Mouse (Mus musculus) forelimb bud, embryonic 11.5 days (tissue): ENCODE measurements around the gene Gm38655.
A peak's percentile ranks its signal among the peaks of the same experiment; 100 is the strongest.
"Not testable (repeated sequence)": the region's sequence is repeated elsewhere in the genome, so short reads cannot be mapped to it uniquely, and the experiment has no call there.

ENCODE experiments used
- DNase-seq: peaks from one replicate; pipeline ENCODE4 v3.0.0-alpha.2; 2012; ENCODE audit warnings: low read depth, low spot score

The Gm38655 gene

DNA sequence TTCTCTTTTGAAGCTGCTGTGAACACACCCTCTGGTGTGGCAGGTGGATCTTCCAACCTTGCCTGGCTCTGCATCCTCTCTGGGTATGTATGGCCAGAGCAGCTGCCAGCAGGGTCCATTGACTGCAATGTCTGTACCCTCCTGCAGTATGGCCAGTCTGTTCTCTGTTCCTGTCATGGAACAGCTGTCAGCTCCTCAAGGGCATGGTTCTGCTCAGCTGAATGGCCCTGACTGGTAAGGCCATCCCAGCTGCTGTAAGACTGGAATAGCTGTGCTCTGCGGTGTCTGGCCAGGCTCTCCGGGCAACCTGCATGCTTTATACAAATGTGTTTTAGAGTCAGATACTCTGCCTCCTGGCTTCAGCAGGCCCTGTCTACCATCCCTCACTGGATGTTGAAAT is 5.6 kb downstream of the Gm38655 start:
- no peak for DNase-seq

- DNase-seq: no peak
Measured at GRCm38 (mm10) chr17:25165970-25166671, 9.2 kb downstream of the Gm38655 start.

- DNase-seq: no peak
Measured at GRCm38 (mm10) chr17:25164770-25165169, 10.5 kb downstream of the Gm38655 start.

DNA sequence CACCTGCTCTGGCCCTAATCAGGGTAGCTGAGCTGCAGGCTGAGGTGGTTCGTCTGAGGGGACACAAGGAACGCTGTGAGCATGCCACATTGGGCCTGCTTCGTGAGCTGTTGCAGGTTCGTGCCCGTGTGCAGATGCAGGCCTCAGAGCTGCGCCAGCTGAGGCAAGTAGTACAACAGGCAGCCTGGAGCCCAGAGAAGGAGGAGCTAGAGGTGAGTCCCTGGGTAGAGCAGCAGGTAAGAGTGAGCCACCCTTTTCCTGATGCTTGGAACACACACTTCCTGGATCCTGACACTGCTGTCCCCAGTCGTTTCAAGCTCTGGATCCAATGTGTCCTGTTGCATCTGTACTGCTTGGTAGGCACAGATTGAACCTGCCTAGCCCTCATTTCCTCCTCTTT is 11.9 kb downstream of the Gm38655 start:
- no peak for DNase-seq

DNA sequence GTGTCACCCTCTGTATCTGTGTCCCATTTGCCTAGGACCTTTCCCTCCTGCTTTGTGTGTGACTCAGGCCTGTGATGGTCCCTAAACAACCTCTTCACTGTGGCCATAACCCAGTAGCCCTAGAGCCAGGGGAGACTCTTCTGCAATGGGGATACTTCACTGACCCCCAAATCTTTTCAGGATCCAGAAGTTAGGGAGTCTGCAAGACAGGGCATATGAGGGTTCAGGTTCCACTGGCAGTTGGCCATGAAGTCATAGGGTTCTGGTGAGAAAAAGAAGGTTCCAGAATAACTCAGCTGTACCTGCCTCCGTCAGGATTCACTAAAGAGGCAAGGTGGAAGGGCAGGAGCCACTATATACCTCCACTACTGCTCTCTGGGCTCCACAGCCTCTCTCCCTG is 13.1 kb downstream of the Gm38655 start, which contains the start of gene Ccdc154:
TSS of gene Ccdc154 (plus strand) at position 301 of the 400 bp plus-strand sequence.
- DNase-seq: no peak

DNA sequence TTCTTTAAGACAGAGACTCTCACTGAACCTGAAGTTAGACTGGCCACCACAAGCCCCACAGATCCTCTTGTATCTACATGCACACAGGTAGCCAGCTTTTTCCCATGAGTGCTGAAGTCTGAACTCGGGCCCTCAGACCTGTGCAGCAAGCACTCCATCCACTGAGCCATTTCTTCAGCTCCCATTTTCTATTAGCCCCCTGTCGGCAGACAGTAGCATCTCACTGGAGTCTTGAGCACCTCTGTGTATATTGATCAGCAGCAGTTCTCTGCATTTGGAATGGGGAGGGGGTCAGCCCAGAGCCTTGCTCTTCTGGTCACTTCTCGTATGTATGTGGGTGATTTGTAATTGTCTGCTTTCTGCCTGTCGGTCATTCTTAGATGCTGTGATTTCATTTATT is 35.3 kb downstream of the Gm38655 start:
- DNase-seq: no peak

GRCm38 (mm10) chr17:25138803-25139202 is 36.5 kb downstream of the Gm38655 start:
- no peak for DNase-seq

GRCm38 (mm10) chr17:25135622-25136021 is 39.6 kb downstream of the Gm38655 start:
- no peak for DNase-seq

- DNase-seq: peak; percentile 92
Measured at GRCm38 (mm10) chr17:25133275-25133698, 42.0 kb downstream of the Gm38655 start, which contains the start of gene Clcn7. Clcn7 (plus strand) TSS chr17:25133391.

DNA sequence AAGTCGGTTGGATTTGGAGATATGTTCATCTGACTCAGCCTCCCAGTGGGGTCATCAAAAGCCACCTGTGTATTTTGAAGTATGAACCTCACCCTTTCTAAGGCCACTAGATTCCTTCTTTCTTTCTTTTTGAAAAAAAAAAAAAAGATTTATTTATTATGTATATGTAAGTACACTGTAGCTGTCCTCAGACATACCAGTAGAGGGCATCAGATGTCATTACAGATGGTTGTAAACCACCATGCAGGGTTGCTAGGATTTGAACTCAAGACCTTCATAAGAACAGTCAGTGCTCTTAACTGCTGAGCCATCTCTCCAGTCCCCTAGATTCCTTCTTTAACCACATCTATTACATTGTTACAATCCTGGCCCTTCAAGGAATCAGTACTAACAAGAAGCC is 45.2 kb downstream of the Gm38655 start:
- DNase-seq: no peak

- DNase-seq: no peak
Measured at GRCm38 (mm10) chr17:25127681-25128080, 47.6 kb downstream of the Gm38655 start.

- DNase-seq: no peak
Measured at GRCm38 (mm10) chr17:25127079-25127478, 48.2 kb downstream of the Gm38655 start.

GRCm38 (mm10) chr17:25125442-25126060 is 49.7 kb downstream of the Gm38655 start:
- DNase-seq: not testable (repeated sequence)

DNA sequence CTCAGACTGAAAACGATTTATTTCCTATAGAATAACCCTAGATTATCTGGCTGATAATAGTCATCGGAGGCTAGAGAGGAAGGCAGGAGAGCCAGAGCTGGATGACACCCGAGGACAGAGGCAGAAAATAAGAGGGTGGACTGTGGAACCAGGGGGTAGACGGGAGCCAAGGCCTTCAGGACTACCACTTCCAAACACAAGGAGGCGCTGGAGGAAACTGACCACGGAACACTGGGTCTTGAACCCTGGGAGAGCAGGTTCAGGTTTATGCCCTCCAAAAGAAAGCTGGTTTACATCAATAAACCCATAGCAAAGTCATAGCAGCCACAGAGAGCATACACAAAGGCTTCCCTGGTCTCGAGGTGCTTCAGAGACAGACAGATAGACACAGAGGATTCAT is 51.3 kb downstream of the Gm38655 start:
- DNase-seq: no peak
